Mouse (Mus musculus) kidney, adult 8-10 months (tissue): Measurements from ENCODE around the gene Wdtc1.

Source experiments
- DNase-seq, 2 experiments: peaks; one replicate each; pipeline ENCODE4 v3.0.0; 2022

Wdtc1 gene

GRCm38 (mm10) chr4:133278067-133278466 lies 75.2 kb downstream of the Wdtc1 start:
- DNase-seq = no peak

GRCm38 (mm10) chr4:133277104-133278026 lies 75.9 kb downstream of the Wdtc1 start, which contains the start of gene Tmem222:
TSS of gene Tmem222 (minus strand) at chr4:133277792.
- peak; percentile 95 to 97 for DNase-seq

GRCm38 (mm10) chr4:133270929-133271328 lies 82.4 kb downstream of the Wdtc1 start:
- no peak for DNase-seq

DNA sequence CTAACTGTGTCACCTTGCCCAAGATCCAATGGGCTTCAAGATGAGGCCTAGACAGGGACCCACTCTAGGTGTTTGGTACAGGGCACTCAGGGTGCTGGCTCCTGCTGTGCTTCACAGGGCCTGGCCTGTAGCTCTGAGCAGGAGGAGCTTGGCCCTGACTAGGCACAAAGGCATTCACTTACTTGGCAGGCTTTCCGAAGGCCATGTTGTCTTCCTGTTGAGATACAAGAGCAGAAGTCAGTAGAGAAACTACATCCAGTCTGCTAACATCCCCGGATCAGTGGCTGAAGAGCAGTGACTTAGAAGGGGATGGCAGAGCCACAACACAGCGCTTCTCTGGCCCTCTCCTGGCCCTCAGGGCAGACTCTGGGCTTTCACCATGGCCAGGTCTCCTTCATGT lies 83.7 kb downstream of the Wdtc1 start:
- no peak for DNase-seq

GRCm38 (mm10) chr4:133268931-133269330 lies 84.3 kb downstream of the Wdtc1 start:
- no peak for DNase-seq

DNA sequence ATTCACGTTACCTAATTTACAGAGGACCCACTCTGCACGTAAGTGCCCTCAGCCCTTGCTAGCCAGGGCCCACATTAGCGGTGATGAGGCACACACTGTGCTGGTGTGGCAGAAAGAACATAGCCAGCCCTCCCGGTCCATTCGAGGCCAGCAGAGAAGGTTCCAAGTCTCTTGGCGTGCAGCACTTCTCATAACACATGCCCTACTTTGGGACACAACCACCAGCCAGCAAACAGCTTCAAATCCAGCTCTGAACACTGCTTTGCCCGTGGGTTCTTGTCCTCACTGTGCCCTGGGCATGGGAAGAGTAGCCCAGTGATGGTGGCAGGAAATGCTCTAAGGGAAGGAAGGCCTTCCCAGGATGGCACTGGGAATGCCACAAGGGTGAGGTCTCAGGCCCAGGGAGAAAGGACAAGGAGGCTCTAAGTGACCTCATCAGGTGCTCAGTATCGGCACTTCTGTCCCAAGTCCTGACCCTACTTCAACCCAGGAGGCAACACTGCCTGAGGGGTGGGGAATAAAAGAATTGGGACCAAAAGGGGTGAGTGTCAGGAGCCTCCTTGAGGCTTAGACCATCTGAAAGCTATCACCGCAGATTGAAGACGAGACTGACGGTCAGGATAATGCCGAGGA lies 86.9 kb downstream of the Wdtc1 start:
- DNase-seq = no peak

DNA sequence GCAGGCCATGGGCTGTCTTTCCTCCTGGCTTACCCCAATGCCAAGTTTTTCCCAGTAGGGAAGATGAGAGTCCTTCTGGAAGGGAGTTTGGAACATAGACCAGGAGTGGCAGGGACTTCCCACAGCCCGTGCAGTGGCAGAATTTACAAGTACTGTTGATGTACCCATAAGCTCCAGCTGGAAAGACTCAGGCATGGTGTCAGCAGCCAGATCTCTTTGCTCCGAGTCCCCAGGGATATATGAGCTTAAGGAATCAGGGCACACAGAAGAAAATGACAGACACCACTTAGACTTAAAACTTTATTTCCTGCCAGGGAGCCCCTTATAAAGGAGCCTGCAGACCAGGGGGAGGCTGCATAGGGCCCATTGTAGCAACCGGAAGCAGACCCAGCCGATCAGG lies 87.5 kb downstream of the Wdtc1 start:
- no peak for DNase-seq

GRCm38 (mm10) chr4:133265297-133265696 lies 88.0 kb downstream of the Wdtc1 start:
- DNase-seq = no peak

DNA sequence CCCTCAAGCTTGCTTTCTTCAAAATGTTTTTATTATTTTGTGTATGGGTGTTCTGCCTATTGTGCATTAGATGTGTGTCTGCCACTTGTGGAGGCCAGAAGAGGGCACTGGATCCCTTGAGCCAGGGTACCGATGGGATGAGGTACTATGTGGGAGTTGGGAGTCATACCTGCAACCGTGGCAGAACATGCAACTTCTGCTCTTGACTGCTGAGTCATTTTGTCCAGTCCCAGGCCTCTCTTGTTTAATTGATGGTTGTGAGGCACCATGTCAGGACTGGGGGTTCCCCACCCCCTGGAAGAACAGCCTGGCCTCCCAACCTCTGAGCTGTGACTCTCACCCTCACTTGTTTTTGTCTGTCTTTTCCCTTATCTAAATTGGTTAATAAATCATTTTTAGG lies 88.7 kb downstream of the Wdtc1 start:
- DNase-seq = no peak

DNA sequence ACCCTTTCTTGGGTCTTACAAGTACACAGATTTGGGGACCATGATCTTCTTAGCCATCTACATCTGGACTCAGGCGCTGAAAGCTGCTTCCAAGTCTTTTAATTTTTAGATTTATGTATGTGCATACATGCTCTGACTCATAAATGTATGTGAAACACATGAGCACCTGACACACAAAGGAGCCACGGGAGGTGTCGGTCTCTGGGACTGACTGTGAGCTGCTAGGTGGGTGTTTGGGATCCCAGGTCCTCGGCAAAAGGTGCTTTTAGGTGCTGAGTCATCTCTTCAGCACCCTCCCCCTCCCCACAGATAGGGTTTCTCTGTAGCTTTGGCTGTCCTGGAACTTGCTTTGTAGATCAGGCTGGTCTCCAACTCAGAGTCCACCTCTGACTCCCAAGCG lies 89.5 kb downstream of the Wdtc1 start:
- DNase-seq = no peak

GRCm38 (mm10) chr4:133262882-133263281 lies 90.4 kb downstream of the Wdtc1 start, which contains the start of gene Sytl1:
TSS of gene Sytl1 (minus strand) at chr4:133263113.
- DNase-seq = no peak

DNA sequence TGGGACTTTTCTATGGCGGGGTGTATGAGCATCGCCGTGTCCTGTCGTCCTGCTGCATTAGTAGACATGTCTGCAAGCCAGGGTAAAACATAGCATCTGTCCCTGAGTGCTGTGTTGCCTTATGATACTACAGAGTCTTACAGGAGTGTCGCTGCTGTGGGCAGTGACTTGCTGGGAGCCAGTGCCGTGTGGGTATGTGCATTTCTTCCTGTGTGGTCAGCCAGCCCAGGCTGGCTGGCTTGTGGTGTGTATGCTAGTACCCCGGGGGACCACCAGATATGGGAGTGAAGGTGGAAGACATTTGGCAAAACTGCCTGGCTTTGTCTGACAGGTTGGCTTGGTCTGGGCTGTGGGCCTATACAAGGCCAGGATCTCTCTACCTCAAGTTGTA lies 90.9 kb downstream of the Wdtc1 start:
- DNase-seq = no peak

- DNase-seq = no peak
Measured at GRCm38 (mm10) chr4:133261641-133262374, 91.5 kb downstream of the Wdtc1 start.

- DNase-seq = no peak
Measured at GRCm38 (mm10) chr4:133257798-133258408, 95.4 kb downstream of the Wdtc1 start.

- peak; percentile 36 to 53 for DNase-seq
Measured at GRCm38 (mm10) chr4:133257230-133257629, 96.1 kb downstream of the Wdtc1 start.

DNA sequence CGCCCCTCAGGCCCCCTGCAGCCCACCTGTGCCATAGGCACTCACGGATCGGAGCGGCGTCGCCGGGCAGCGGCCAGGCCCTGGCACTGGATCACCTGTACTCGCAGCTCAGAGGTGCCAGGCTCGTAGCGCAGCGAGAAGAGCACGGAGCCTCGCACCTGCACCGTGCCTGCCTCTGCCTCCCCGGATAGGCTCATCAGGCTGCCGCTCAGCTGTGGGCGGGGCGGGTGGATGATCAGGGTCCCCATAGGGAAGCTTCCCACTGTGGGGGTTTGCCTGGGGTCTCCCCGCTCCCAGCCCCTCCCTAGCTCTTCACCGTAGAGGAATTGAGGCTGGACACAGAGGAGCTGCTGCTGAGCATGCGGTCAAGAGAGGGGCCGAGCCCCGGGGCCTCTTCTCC lies 96.5 kb downstream of the Wdtc1 start:
- no peak for DNase-seq

DNA sequence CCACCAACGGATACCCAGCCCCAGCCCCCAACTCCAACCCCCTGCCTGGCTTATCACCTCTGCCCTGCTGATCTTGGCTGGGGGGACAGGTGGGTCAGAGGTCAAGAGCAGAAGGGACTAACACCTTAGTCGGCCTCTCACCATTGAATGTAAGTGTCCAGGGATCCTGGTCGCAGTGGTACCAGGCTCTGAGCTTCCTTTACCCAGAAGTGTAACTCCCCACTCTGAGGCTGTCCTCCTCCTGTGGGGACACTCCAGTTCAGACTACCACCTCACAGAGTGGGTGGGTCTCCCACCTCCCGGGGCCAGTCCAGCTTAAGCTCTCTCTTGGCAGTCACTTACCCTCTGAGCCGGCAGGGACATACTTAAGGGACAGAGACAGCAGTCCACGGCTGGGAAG lies 97.9 kb downstream of the Wdtc1 start:
- no peak for DNase-seq

DNA sequence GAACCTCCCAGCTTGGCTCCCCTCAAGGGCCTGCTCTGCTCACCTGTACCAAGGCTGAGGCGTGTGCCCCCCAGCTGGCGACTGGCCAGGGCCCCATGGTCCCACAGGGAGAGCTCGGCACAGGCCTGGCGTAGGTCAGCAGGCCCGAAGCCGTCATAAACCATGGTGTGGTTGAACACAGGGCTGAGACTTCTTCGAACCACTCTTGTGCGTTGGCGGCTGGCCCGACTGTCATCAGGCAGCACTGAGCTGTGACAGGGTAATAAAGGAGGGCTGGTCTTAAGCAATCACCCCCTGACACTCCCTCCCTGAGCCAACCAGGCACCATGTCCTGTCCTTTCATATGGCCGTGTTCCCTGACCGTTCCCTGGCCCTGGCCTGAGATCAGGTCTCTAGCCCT lies 99.9 kb downstream of the Wdtc1 start:
- no peak for DNase-seq

DNA sequence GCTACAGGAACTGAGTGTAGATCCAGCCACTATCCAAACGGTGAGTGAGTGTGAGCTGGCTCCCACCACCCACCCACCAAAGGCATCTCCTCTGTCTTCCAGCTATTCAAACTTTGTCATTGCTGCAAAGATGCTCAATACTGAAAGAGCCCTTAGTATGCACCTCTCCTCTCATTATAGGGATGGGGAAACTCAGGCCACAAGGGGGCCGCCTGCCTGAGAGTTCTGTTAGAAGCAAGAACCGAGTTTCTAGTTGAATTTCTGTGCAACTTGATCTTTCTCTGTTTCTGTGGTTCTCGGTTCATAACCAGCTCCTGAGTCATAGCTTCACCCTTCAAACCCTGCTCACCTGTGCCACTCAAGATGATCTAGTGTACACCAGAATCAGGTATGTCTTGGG lies 101.2 kb downstream of the Wdtc1 start:
- no peak for DNase-seq

- DNase-seq = no peak
Measured at GRCm38 (mm10) chr4:133251214-133251613, 102.1 kb downstream of the Wdtc1 start.

DNA sequence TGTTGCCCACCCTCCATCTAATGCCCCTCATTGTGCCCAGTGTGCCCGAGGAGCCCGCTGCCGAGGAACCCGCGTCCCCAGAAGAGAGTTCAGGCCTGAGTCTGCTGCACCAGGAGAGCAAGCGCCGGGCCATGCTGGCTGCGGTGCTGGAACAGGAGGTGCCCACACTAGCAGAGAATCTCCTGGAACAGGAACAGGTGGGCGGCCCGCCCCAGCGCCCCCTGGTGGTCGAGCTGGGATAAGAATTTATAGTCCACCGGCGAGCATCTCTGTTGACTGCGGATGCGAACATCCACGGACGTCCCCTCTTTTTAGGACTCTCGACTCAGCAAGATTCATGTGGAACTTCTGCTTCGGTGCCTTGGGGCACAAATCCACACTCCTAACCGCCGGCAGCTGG lies 102.7 kb downstream of the Wdtc1 start:
- peak; percentile 53 to 83 for DNase-seq

DNA sequence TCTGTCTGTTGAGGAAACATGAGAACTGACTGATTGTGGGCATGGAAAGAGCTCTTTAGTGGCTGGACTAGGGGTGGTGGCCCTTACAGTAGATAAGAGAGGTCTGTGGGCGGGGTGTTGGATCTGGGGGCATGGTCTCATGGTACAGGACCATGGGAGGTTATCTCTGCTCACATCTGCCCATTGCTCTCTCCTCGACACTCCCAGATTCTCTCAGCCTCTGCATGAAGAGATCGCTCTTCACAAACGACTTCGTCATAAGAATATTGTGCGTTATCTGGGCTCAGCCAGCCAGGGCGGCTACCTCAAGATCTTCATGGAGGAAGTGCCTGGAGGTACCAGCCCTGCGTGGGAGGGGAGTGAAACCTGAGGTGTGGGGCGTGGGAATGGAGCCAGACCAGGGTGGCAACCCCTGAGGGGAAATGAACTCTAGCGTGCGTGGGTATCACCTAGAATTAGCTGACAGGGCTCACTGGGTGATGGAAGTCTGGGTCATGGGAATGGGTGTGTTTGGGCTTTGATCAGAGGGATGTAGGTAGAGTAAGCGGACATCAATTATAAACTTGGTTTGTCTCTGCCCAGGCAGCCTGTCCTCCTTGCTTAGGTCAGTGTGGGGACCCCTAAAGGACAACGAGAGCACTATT lies 105.4 kb downstream of the Wdtc1 start:
- no peak for DNase-seq
